Mouse (Mus musculus) small intestine, adult 2 months (tissue): ENCODE results near the gene B4galnt1.

Source experiments
- CTCF ChIP-seq: fragments of 200-500 bp; IDR thresholded peaks from 2 replicates; pipeline ENCODE4 v1.5.1; 2012; ENCODE audit warnings: low read depth, mild to moderate bottlenecking, control low read depth, inconsistent platforms, low read length, moderate library complexity, mixed read lengths; ENCODE audit not compliant: insufficient replicate concordance, insufficient read length; ENCODE audit errors: extremely low read depth
- POLR2A ChIP-seq: fragments of 200-500 bp; IDR thresholded peaks from 2 replicates; pipeline ENCODE4 v1.6.1; 2012; ENCODE audit warnings: low read depth, mild to moderate bottlenecking, control low read depth, inconsistent platforms, low read length, moderate library complexity

- TF ChIP-seq CTCF (no peak), POLR2A (0 out of 2 replicates have a peak, but pooled peaks have one; percentile 26)
These were observed 2.0 kb downstream of the B4galnt1 start for GRCm38 (mm10) chr10:127166771-127167613.
